Mouse (Mus musculus): Measurements from ENCODE around the gene Gm20661. TPM values are rescaled to one million over a fixed set of nuclear protein-coding genes. Genes with fewer than 3 reads are reported as not detected.

Gene Gm20661
- polyA plus RNA-seq, 1 experiment from 2014 or later = 4.0 TPM

Other genes with a start within 250 kb of the Gm20661 start
- 184 and 198 TPM in 2 replicates for gene Rbm5, start 212.1 kb upstream of the Gm20661 start, polyA plus RNA-seq (2014; fragmentation: Nextera tagmentation; extraction: Ambion mirVana)
- gene Rbm6, start 109.8 kb upstream of the Gm20661 start, polyA plus RNA-seq (2014; fragmentation: Nextera tagmentation; extraction: Ambion mirVana) = 96.7 and 101 TPM in 2 replicates
- gene Mon1a, start 94.9 kb upstream of the Gm20661 start, polyA plus RNA-seq (2014; fragmentation: Nextera tagmentation; extraction: Ambion mirVana) = 11.5 and 12.5 TPM in 2 replicates
- 0.49 and 0.79 TPM in 2 replicates for gene Mst1r, start 76.2 kb upstream of the Gm20661 start, polyA plus RNA-seq (2014; fragmentation: Nextera tagmentation; extraction: Ambion mirVana)
- gene Actl11, start 54.6 kb upstream of the Gm20661 start, polyA plus RNA-seq (2014; fragmentation: Nextera tagmentation; extraction: Ambion mirVana) = not detected in 2 replicates
- 3.5 and 4.3 TPM in 2 replicates for gene Camkv, start 47.4 kb upstream of the Gm20661 start, polyA plus RNA-seq (2014; fragmentation: Nextera tagmentation; extraction: Ambion mirVana)
- 34.2 and 34.8 TPM in 2 replicates for gene Traip, start 32.9 kb upstream of the Gm20661 start, polyA plus RNA-seq (2014; fragmentation: Nextera tagmentation; extraction: Ambion mirVana)
- gene Uba7, start 7.6 kb upstream of the Gm20661 start, polyA plus RNA-seq (2014; fragmentation: Nextera tagmentation; extraction: Ambion mirVana) = 12.2 and 13.2 TPM in 2 replicates
- gene Inka1, start 2.8 kb downstream of the Gm20661 start, polyA plus RNA-seq (2014; fragmentation: Nextera tagmentation; extraction: Ambion mirVana) = 101 and 108 TPM in 2 replicates
- gene Cdhr4, start 9.4 kb downstream of the Gm20661 start, polyA plus RNA-seq (2014; fragmentation: Nextera tagmentation; extraction: Ambion mirVana) = 7.6 and 10.2 TPM in 2 replicates
- 0.14 and 0.59 TPM in 2 replicates for gene Gm20662, start 13.3 kb downstream of the Gm20661 start, polyA plus RNA-seq (2014; fragmentation: Nextera tagmentation; extraction: Ambion mirVana)
- gene Ip6k1, start 19.4 kb downstream of the Gm20661 start, polyA plus RNA-seq (2014; fragmentation: Nextera tagmentation; extraction: Ambion mirVana) = 28.0 and 30.1 TPM in 2 replicates
- 19.2 and 19.9 TPM in 2 replicates for gene Gmppb, start 66.2 kb downstream of the Gm20661 start, polyA plus RNA-seq (2014; fragmentation: Nextera tagmentation; extraction: Ambion mirVana)
- 1.4 and 1.5 TPM in 2 replicates for gene Amigo3, start 70.1 kb downstream of the Gm20661 start, polyA plus RNA-seq (2014; fragmentation: Nextera tagmentation; extraction: Ambion mirVana)
- 0.28 and 0.31 TPM in 2 replicates for gene Mst1, start 97.4 kb downstream of the Gm20661 start, polyA plus RNA-seq (2014; fragmentation: Nextera tagmentation; extraction: Ambion mirVana)
- 22.0 and 23.5 TPM in 2 replicates for gene Rnf123, start 100.3 kb downstream of the Gm20661 start, polyA plus RNA-seq (2014; fragmentation: Nextera tagmentation; extraction: Ambion mirVana)
- gene Apeh, start 111.5 kb downstream of the Gm20661 start, polyA plus RNA-seq (2014; fragmentation: Nextera tagmentation; extraction: Ambion mirVana) = 45.3 and 47.2 TPM in 2 replicates
- gene Bsn, start 207.3 kb downstream of the Gm20661 start, polyA plus RNA-seq (2014; fragmentation: Nextera tagmentation; extraction: Ambion mirVana) = 0.97 and 1.1 TPM in 2 replicates

All from embryonic facial prominence, embryonic 11.5 days (tissue).